Mouse (Mus musculus) gastrocnemius, adult 8-10 months (tissue): ENCODE results near the gene Slc25a10. TPM values are rescaled to one million over a fixed set of nuclear protein-coding genes. Genes with fewer than 3 reads are reported as not detected.

Experiments
- DNase-seq, 2 experiments: peaks; one replicate each; pipeline ENCODE4 v3.0.0; 2022; ENCODE audit warnings: low spot score in 2 of 2
- total RNA-seq, 4 experiments: library from RNA; stranded (reverse); gene quantifications; 2 replicates each; pipeline ENCODE4 v1.2.4; 2022

Gene Slc25a10
- 1 to 10 TPM; 1.9 to 5.0 (median 3.1) TPM for total RNA-seq

GRCm38 (mm10) chr11:120491317-120492023 lies at the start of gene Slc25a10:
Slc25a10 (plus strand) TSS chr11:120491840.
- DNase-seq, result peak; percentile 84 to 87

GRCm38 (mm10) chr11:120442344-120442743 lies 49.3 kb upstream of the Slc25a10 start, which contains the start of gene Tspan10:
Tspan10 (plus strand) TSS chr11:120442644.
- DNase-seq, result no peak

GRCm38 (mm10) chr11:120442765-120443280 lies 48.8 kb upstream of the Slc25a10 start:
- DNase-seq, result no peak

GRCm38 (mm10) chr11:120444106-120444505 lies 47.5 kb upstream of the Slc25a10 start:
- DNase-seq, result no peak

- DNase-seq, result no peak
Measured at GRCm38 (mm10) chr11:120445475-120445874, 46.2 kb upstream of the Slc25a10 start.

- DNase-seq, result no peak
Measured at GRCm38 (mm10) chr11:120447179-120447578, 44.5 kb upstream of the Slc25a10 start.

- DNase-seq, result no peak
Measured at GRCm38 (mm10) chr11:120452246-120452645, 39.4 kb upstream of the Slc25a10 start.

GRCm38 (mm10) chr11:120453306-120453705 lies 38.3 kb upstream of the Slc25a10 start, which contains the start of gene Pde6g:
Pde6g (minus strand) TSS chr11:120453500.
- no peak for DNase-seq

- DNase-seq, result no peak
Measured at GRCm38 (mm10) chr11:120454965-120455364, 36.7 kb upstream of the Slc25a10 start.

- no peak for DNase-seq
Measured at GRCm38 (mm10) chr11:120455413-120455812, 36.2 kb upstream of the Slc25a10 start.

GRCm38 (mm10) chr11:120457370-120457769 lies 34.3 kb upstream of the Slc25a10 start:
- no peak for DNase-seq

- DNase-seq, result peak; percentile 45 to 55
Measured at GRCm38 (mm10) chr11:120457772-120458751, 33.6 kb upstream of the Slc25a10 start, which contains the start of the genes Oxld1 and Ccdc137. Oxld1 (minus strand) TSS chr11:120458068. Ccdc137 (plus strand) TSS chr11:120458115.

- no peak for DNase-seq
Measured at GRCm38 (mm10) chr11:120458847-120459597, 32.6 kb upstream of the Slc25a10 start.

GRCm38 (mm10) chr11:120463536-120463935 lies 28.1 kb upstream of the Slc25a10 start:
- DNase-seq, result no peak

GRCm38 (mm10) chr11:120464365-120464764 lies 27.3 kb upstream of the Slc25a10 start:
- no peak for DNase-seq

- DNase-seq, result no peak
Measured at GRCm38 (mm10) chr11:120465521-120465920, 26.1 kb upstream of the Slc25a10 start.

- DNase-seq, result peak; percentile 81 to 85
Measured at GRCm38 (mm10) chr11:120467051-120467735, 24.4 kb upstream of the Slc25a10 start, which contains the start of gene Arl16. Arl16 (minus strand) TSS chr11:120467607.

GRCm38 (mm10) chr11:120467736-120468092 lies 23.9 kb upstream of the Slc25a10 start:
- DNase-seq, result no peak

GRCm38 (mm10) chr11:120472052-120472451 lies 19.6 kb upstream of the Slc25a10 start:
- DNase-seq, result no peak

- DNase-seq, result no peak
Measured at GRCm38 (mm10) chr11:120483448-120483934, 8.1 kb upstream of the Slc25a10 start.
